Mouse (Mus musculus) testis, adult 2 months (tissue): ENCODE data around the gene Ankrd39.
A peak's percentile ranks its signal among the peaks of the same experiment; 100 is the strongest.

ENCODE experiments used
- CTCF ChIP-seq: fragments of 200-500 bp; IDR thresholded peaks from 2 replicates; pipeline ENCODE4 v1.5.1; 2012; ENCODE audit warnings: low read depth, mild to moderate bottlenecking, inconsistent platforms, low read length, moderate library complexity; ENCODE audit not compliant: control insufficient read depth, insufficient read depth, insufficient replicate concordance
- POLR2A ChIP-seq: fragments of 200-500 bp; IDR thresholded peaks from 2 replicates; pipeline ENCODE4 v1.6.1; 2012; ENCODE audit warnings: low read depth, mild to moderate bottlenecking, inconsistent platforms, low read length, moderate library complexity; ENCODE audit not compliant: control insufficient read depth

DNA sequence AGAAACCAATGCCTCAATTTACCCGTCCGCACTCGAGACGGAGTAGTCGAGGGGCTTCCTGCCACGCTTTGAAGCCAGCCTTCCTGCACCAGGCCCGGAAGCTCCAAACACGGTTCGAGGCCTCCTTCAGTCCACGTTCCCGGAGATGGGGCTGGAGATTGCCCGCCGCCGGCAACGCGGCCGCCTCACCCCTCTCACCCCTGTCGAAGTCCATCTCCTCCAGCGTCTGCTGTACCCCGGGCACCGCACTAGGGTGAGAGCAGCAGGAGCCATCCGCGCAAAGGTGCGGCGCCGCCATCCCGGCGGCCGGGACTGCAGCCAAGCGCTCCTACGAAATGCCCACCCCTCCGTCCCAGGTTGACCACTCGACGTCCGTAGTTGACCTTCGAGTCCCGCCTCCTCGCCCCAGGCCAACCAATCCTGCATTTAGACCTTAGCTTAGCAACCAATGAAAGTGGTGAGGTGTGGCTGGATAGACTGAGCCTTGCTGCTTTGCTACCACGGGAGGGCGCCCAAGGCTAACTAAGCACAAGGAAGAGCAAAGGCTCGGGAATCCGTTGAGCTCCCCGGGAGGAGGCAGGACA, at the start of gene Ankrd39:
- TF ChIP-seq CTCF: peak; percentile 93
- peak; percentile 90 for TF ChIP-seq POLR2A
